Mouse (Mus musculus): Measurements from ENCODE around the gene Mrpl58. TPM values are rescaled to one million over a fixed set of nuclear protein-coding genes. Genes with fewer than 3 reads are reported as not detected.
"Not testable (repeated sequence)": the region's sequence is repeated elsewhere in the genome, so short reads cannot be mapped to it uniquely, and the experiment has no call there.

Mrpl58 gene
- total RNA-seq, 2 experiments from 2014 or later = 111 to 122 TPM

- DNase-seq (ENCODE audit: low spot score in 2 of 2) = peak; percentile 86 to 91
Observed at GRCm38 (mm10) chr11:115381743-115382539, 21.6 kb upstream of the Mrpl58 start, which contains the start of gene Cdr2l. TSS of gene Cdr2l (plus strand) at chr11:115381916.

GRCm38 (mm10) chr11:115382891-115383290 lies 20.7 kb upstream of the Mrpl58 start:
- no peak for DNase-seq (ENCODE audit: low spot score in 2 of 2)

GRCm38 (mm10) chr11:115383701-115384474 lies 19.7 kb upstream of the Mrpl58 start:
- DNase-seq (ENCODE audit: low spot score in 2 of 2) = peak in 1 of 2 experiments; percentile 45

- no peak for DNase-seq (ENCODE audit: low spot score in 2 of 2)
Observed at GRCm38 (mm10) chr11:115384587-115384986, 19.0 kb upstream of the Mrpl58 start.

GRCm38 (mm10) chr11:115386859-115387258 lies 16.7 kb upstream of the Mrpl58 start:
- not testable (repeated sequence) for DNase-seq (ENCODE audit: low spot score in 2 of 2)

- no peak for DNase-seq (ENCODE audit: low spot score in 2 of 2)
Observed at GRCm38 (mm10) chr11:115391358-115391757, 12.2 kb upstream of the Mrpl58 start.

- no peak for DNase-seq (ENCODE audit: low spot score in 2 of 2)
Observed at GRCm38 (mm10) chr11:115393721-115394325, 9.7 kb upstream of the Mrpl58 start.

GRCm38 (mm10) chr11:115398085-115398484 lies 5.5 kb upstream of the Mrpl58 start:
- no peak for DNase-seq (ENCODE audit: low spot score in 2 of 2)

GRCm38 (mm10) chr11:115400126-115400525 lies 3.4 kb upstream of the Mrpl58 start:
- DNase-seq (ENCODE audit: low spot score in 2 of 2) = no peak

- DNase-seq (ENCODE audit: low spot score in 2 of 2) = peak; percentile 55 to 76
Observed at GRCm38 (mm10) chr11:115400630-115401391, 2.7 kb upstream of the Mrpl58 start.

GRCm38 (mm10) chr11:115405723-115406122 lies 2.2 kb downstream of the Mrpl58 start:
- DNase-seq (ENCODE audit: low spot score in 2 of 2) = no peak

- no peak for DNase-seq (ENCODE audit: low spot score in 2 of 2)
Observed at GRCm38 (mm10) chr11:115406858-115407401, 3.4 kb downstream of the Mrpl58 start.

GRCm38 (mm10) chr11:115408266-115408920 lies 4.8 kb downstream of the Mrpl58 start:
- DNase-seq (ENCODE audit: low spot score in 2 of 2) = no peak

GRCm38 (mm10) chr11:115409556-115409955 lies 6.0 kb downstream of the Mrpl58 start:
- DNase-seq (ENCODE audit: low spot score in 2 of 2) = no peak

- peak; percentile 94 to 95 for DNase-seq (ENCODE audit: low spot score in 2 of 2)
Observed at GRCm38 (mm10) chr11:115419531-115420237, 16.1 kb downstream of the Mrpl58 start, which contains the start of the genes Atp5h and Kctd2. TSS of gene Atp5h (minus strand) at chr11:115419962. TSS of gene Kctd2 (plus strand) at chr11:115420128.

GRCm38 (mm10) chr11:115420336-115421190 lies 17.0 kb downstream of the Mrpl58 start:
- peak; percentile 51 to 65 for DNase-seq (ENCODE audit: low spot score in 2 of 2)

- peak in 1 of 2 experiments; percentile 33 for DNase-seq (ENCODE audit: low spot score in 2 of 2)
Observed at GRCm38 (mm10) chr11:115421328-115421727, 17.8 kb downstream of the Mrpl58 start.

- no peak for DNase-seq (ENCODE audit: low spot score in 2 of 2)
Observed at GRCm38 (mm10) chr11:115421972-115422371, 18.4 kb downstream of the Mrpl58 start.
